Mouse (Mus musculus) erythroid progenitor cell, adult 5-6 weeks (primary cell): ENCODE measurements around the gene Fhdc1. TPM values are rescaled to one million over a fixed set of nuclear protein-coding genes. Genes with fewer than 3 reads are reported as not detected.

Experiments
- ATAC-seq: replicated peaks from 2 replicates; pipeline ENCODE4 v1.8.0; 2016; ENCODE audit warnings: moderate number of reproducible peaks, mild to moderate bottlenecking, moderate TSS enrichment, inconsistent platforms; ENCODE audit not compliant: poor library complexity, low FRiP score, severe bottlenecking
- total RNA-seq, 2 experiments: library from RNA; stranded (forward) in 1 of 2; stranded (reverse) in 1 of 2; fragments of 150-400 nt in 1 of 2; fragments of 186-747, 209-891 nt in 1 of 2; gene quantifications; 2 replicates each; pipeline versions ENCODE4 v1.2.3 to v1.2.4; 2015 to 2017; ENCODE audit warnings: low replicate concordance in 2 of 2

Fhdc1 gene
- total RNA-seq (2015; ENCODE audit: low replicate concordance) (417 and 527 TPM in 2 replicates), total RNA-seq (2017; ENCODE audit: low replicate concordance) (189 and 211 TPM in 2 replicates)

GRCm38 (mm10) chr3:84480006-84480897 lies at the start of gene Fhdc1:
Fhdc1 (minus strand) TSS chr3:84480429.
- ATAC-seq = peak; percentile 55

- ATAC-seq = no peak
Measured at GRCm38 (mm10) chr3:84529021-84529420, 48.8 kb upstream of the Fhdc1 start.

GRCm38 (mm10) chr3:84524952-84525351 lies 44.7 kb upstream of the Fhdc1 start:
- ATAC-seq = no peak

GRCm38 (mm10) chr3:84516163-84516562 lies 35.9 kb upstream of the Fhdc1 start:
- no peak for ATAC-seq

DNA sequence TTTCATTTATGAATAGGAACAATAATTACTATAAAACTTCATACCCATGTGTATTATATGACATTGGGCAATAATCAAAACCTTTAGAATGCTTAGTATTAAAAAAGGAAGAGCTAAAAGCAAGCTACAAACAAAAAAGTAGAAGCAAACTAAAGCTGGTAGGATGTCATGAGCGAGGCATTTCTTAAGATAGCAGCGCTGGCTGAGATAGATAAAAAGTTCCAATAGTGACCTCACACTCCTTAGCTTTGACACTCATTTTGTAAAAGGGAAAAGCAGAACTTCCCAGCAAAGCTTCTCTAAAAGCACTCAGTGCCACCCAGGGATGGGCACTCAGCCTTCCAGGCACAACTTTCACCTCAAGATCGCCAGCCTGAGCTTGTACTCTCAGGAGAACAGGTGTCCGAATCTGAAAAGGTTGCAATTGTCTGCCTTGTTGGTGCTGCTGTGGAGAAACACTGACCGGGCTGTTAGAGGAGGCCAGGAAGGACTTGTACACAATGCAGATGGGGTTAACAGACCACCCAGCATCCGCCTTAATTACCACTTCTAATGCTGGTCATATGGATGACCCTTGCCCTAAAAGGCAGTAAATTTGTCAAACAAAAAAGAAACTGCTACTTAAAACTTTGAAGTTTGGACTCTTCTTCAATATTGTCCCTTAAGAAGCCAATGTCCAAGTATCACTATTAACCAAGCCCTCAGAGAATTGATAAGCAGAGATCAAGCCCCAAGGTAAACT lies 32.7 kb upstream of the Fhdc1 start:
- no peak for ATAC-seq

DNA sequence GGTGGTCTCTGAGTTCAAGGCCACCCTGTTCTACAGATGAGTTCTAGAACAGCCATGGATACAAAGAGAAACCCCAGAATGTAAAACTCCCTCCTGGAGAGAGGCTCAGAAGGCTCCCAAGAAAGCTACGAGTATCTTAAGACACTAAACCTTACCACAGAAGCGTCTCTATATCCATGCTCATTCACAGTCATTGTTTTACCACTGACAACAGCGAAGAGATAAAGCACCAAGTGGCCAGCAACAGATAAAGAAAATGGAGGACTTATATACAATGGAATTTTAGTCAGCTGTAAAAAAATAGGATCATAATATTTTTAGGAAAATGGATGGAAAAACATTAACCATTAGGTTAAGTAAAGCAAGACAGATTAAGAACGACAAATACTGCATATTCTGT lies 25.0 kb upstream of the Fhdc1 start:
- ATAC-seq = no peak

GRCm38 (mm10) chr3:84504291-84504690 lies 24.1 kb upstream of the Fhdc1 start:
- ATAC-seq = no peak

DNA sequence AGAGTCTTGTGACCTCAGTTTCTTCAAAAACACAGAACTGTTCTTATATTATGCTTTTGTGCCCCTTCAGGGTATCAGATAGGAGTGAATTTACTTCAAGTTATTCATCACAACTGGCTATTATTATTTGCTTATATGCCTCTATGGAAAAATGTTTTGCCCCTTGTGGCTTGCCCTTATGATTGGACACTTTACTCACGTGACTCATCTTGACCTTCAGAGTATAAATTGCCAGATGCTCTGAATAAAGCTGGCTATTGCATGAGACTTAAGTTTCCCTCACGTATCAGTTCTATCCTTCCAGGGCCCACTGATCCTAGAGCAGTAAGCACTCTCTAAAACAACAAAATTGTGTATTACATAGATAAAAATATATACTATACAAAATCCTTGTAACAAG lies 21.9 kb upstream of the Fhdc1 start:
- ATAC-seq = no peak

- no peak for ATAC-seq
Measured at GRCm38 (mm10) chr3:84500491-84500890, 20.3 kb upstream of the Fhdc1 start.

GRCm38 (mm10) chr3:84497718-84498117 lies 17.5 kb upstream of the Fhdc1 start:
- no peak for ATAC-seq

GRCm38 (mm10) chr3:84492657-84493056 lies 12.4 kb upstream of the Fhdc1 start:
- ATAC-seq = no peak

DNA sequence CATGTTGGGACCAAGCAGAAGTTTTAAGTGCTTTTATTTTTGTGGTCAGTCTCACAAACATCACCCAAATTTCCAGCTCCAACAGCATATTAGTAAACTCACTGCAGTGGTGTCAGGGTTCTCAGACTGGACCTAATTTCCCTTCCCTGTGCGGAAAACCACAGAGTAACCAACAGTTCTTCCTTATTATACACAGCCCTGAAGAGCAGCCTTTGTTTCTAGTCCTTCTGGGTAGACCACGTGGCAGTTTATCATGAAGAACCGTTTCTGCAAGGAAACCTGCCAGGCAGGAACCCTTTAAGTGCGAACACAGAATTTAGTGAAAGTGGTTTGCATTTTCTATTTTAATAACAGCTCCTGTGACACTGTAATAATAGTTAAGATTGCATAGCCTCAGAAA lies 11.9 kb upstream of the Fhdc1 start:
- no peak for ATAC-seq

- ATAC-seq = no peak
Measured at GRCm38 (mm10) chr3:84488716-84489115, 8.5 kb upstream of the Fhdc1 start.

DNA sequence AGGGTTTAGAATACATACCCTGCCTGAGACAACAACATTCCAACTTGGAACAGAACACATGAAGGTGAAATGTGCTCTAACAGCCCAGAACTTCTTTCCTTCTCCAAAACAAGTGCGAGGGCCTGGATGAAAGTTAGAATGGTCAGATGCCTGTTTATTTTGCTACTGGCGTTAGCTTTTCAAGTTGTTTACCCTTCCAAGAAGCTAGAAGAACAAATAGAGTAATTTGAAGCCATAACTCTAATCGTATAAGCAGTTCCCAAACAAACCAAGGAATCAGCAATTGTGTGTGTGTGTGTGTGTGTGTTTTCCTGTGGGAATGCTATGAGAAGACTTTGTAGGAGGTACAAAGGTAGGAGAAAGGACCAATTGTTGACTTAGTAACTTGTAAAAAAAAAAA lies 4.7 kb upstream of the Fhdc1 start:
- ATAC-seq = no peak

DNA sequence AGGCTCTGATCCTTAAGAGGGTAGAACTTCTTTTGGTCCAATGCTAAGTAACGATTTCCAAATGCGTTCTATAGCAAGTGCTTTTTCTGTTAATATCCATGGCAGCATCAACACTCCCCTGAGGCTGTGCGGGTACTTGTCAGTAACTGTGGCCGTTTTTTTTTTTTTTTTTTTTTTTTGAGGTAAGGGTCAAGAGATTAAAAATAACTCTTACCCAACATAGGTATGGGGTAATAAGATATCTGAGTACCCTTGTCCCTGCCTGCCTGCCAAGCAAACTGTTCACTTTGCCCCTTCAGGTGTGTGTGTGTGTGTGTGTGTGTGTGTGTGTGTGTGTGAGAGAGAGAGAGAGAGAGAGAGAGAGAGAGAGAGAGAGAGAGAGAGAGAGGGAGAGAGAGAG lies 4.1 kb upstream of the Fhdc1 start:
- ATAC-seq = no peak

DNA sequence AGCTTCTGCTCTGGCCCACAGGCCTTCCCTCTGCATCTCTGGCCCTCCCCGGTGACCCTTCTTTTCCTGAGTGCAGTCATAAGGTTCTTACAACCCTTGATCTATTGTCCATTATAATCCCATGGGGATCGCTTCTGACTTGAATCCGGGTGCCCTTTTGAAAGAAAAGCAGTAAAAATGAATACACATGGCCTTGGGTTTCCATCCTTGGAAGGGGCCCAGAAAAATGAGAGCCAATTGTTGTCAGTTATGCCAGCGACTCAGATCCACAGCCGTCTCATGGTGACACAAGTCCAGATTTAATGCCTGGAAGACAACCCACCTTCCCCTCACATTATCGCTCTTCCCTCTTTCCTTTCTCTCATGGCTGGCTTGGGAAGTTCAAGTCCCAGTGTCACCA lies 1.9 kb upstream of the Fhdc1 start:
- no peak for ATAC-seq

- peak; percentile 58 for ATAC-seq
Measured at GRCm38 (mm10) chr3:84481104-84481503, 875 bp upstream of the Fhdc1 start.

- peak; percentile 74 for ATAC-seq
Measured at GRCm38 (mm10) chr3:84479293-84480005, 780 bp downstream of the Fhdc1 start.

DNA sequence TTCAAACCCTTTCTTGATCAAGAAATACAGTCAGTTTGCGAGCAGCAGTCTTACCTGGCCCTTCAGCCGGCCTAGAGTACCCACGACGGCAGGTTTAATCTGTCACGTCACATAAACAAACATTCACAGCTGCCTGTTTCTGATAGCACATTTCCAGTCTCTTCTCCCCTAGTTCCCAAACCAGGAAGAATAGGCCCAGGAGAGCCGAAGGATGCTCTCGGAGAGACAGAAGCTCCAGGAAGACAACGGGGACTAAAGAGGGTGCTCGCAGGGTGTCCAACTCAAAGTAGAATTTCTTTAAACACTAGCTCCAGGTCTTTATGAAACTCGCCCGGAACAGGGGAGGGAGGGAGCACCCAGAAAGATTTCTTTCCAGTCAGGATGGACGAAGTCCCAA lies 1.3 kb downstream of the Fhdc1 start:
- ATAC-seq = peak; percentile 52

GRCm38 (mm10) chr3:84478195-84478594 lies 2.0 kb downstream of the Fhdc1 start:
- peak; percentile 60 for ATAC-seq
